Comparison of ENCODE assay signal across 24 mouse cellular contexts in genomic region chr16:26608003-26608402, GRCm38 (mm10). TPM values are rescaled to one million over a fixed set of nuclear protein-coding genes. Genes with fewer than 3 reads are reported as not detected.
DNase-seq lines count a peak whose midpoint lies in the region; ATAC-seq and TF ChIP-seq lines count a peak whose summit lies in the region.
"Had no signal": no experiment of that assay in that cellular context is flagged by ENCODE, and none has a peak within 500 bp of the region (broad histone marks: within the 10 kb centered on the region; RNA-seq: fewer than 3 reads in every experiment).

No protein-coding gene starts in this region.

- no peak overlapping the region for H3K27ac ChIP-seq in heart, embryonic 11.5 days (ENCODE audit: low read depth, low read length)
- H3K27ac ChIP-seq in liver, adult 2 months (replicated peaks; ENCODE audit: insufficient read depth, low read depth, low read length): 0 out of 2 replicates have a peak overlapping the region, but pooled peaks have one; percentile 19
- H3K27ac ChIP-seq in liver, postnatal 0 days (ENCODE audit: low read depth): no peak overlapping the region
- H3K27ac ChIP-seq: embryonic facial prominence, embryonic 13.5 days; embryonic facial prominence, embryonic 15.5 days; forebrain, embryonic 13.5 days; forebrain, embryonic 15.5 days had no signal

- no peaks in the 10 kb centered on the region for H3K9me3 ChIP-seq in heart, embryonic 11.5 days (replicated peaks; ENCODE audit: control insufficient read depth, low read length)
- no peaks in the 10 kb centered on the region for H3K9me3 ChIP-seq in liver, postnatal 0 days (ENCODE audit: low read length)
- H3K9me3 ChIP-seq: embryonic facial prominence, embryonic 13.5 days; embryonic facial prominence, embryonic 15.5 days; forebrain, embryonic 13.5 days; forebrain, embryonic 15.5 days had no signal

- no peaks in the 10 kb centered on the region for H3K36me3 ChIP-seq in heart, embryonic 11.5 days (ENCODE audit: control insufficient read depth, insufficient read depth, low read length)
- H3K36me3 ChIP-seq in liver, adult 2 months (ENCODE audit: control insufficient read depth, insufficient read depth, low read length): peaks cover 5% of the 10 kb centered on the region; the same call in 1 of the 2 replicates
- H3K36me3 ChIP-seq in liver, postnatal 0 days (replicated peaks; ENCODE audit: insufficient read depth, low read length): no peaks in the 10 kb centered on the region
- H3K36me3 ChIP-seq: embryonic facial prominence, embryonic 13.5 days; embryonic facial prominence, embryonic 15.5 days; forebrain, embryonic 15.5 days had no signal

- no peak for TF ChIP-seq EP300 in liver, postnatal 0 days (IDR thresholded peaks at IDR 0.05; ENCODE audit: low read depth)

- no peaks in the 10 kb centered on the region for H3K27me3 ChIP-seq in heart, embryonic 11.5 days (ENCODE audit: control insufficient read depth, insufficient read depth, low read length)
- no peaks in the 10 kb centered on the region for H3K27me3 ChIP-seq in liver, adult 2 months (ENCODE audit: control insufficient read depth, insufficient read depth, low read length)
- H3K27me3 ChIP-seq in liver, postnatal 0 days (ENCODE audit: insufficient read depth, low read length): no peaks in the 10 kb centered on the region
- H3K27me3 ChIP-seq: embryonic facial prominence, embryonic 13.5 days; embryonic facial prominence, embryonic 15.5 days; forebrain, embryonic 13.5 days; forebrain, embryonic 15.5 days had no signal

- no peak overlapping the region for H3K4me3 ChIP-seq in heart, embryonic 11.5 days (ENCODE audit: low read depth, low read length)
- H3K4me3 ChIP-seq in liver, adult 2 months (ENCODE audit: insufficient read depth, low read depth, low read length): no peak overlapping the region
- H3K4me3 ChIP-seq in liver, postnatal 0 days (ENCODE audit: low read depth, low read length): no peak overlapping the region
- H3K4me3 ChIP-seq: embryonic facial prominence, embryonic 13.5 days; embryonic facial prominence, embryonic 15.5 days; erythroblast, embryonic 14.5 days; forebrain, embryonic 13.5 days; forebrain, embryonic 15.5 days had no signal

- no peak for TF ChIP-seq POLR2A in liver, adult 2 months (IDR thresholded peaks at IDR 0.05; ENCODE audit: extremely low read depth, insufficient read depth, low read length)

- peaks cover 34% of the 10 kb centered on the region for H3K79me2 ChIP-seq in liver, adult 2 months (ENCODE audit: control insufficient read depth, insufficient read depth, low read length)

- DNase-seq in heart, adult 8-10 months (ENCODE audit: low spot score): peak; percentile 19
- DNase-seq in liver, adult 2 months (ENCODE audit: extremely low read depth, low read depth, low spot score): peak; percentile 83
- DNase-seq in liver, postnatal 0 days: no peak
- peak; percentile 35 for DNase-seq in NIH3T3 (ENCODE audit: low read depth)
- peak; percentile 38 for DNase-seq in fibroblast of lung, adult 2 months (ENCODE audit: low read depth)
- DNase-seq in retina, postnatal 1 day: no peak
- no peak for DNase-seq in T-cell, adult 2 months (ENCODE audit: low spot score)
- DNase-seq: adrenal gland, adult 2 months; adrenal gland, postnatal 10 days; adrenal gland, postnatal 25 days; cerebellum, adult 11 months; cerebellum, adult 18-20 months; cerebellum, adult 8-10 months; cerebellum, adult 9-11 months; cerebellum, postnatal 14 days; cerebellum, postnatal 36 days; embryo, embryonic 11 days; forebrain, postnatal 0 days had no signal

- TF ChIP-seq CTCF in liver, adult 2 months (IDR thresholded peaks at IDR 0.05; ENCODE audit: low read depth, low read length): no peak
- TF ChIP-seq CTCF in liver, postnatal 0 days (IDR thresholded peaks at IDR 0.05; ENCODE audit: low read depth): no peak

- H3K9ac ChIP-seq in heart, embryonic 11.5 days (ENCODE audit: low read depth, low read length): no peak overlapping the region
- H3K9ac ChIP-seq in liver, adult 2 months (ENCODE audit: low read depth, low read length): no peak overlapping the region
- no peak overlapping the region for H3K9ac ChIP-seq in liver, postnatal 0 days (replicated peaks)
- H3K9ac ChIP-seq: embryonic facial prominence, embryonic 13.5 days; embryonic facial prominence, embryonic 15.5 days; forebrain, embryonic 13.5 days; forebrain, embryonic 15.5 days; forebrain, postnatal 0 days had no signal

- no peak for ATAC-seq in heart, embryonic 11.5 days (replicated peaks; ENCODE audit: insufficient number of reproducible peaks, low FRiP score, low TSS enrichment)
- ATAC-seq in liver, postnatal 0 days: no peak
- ATAC-seq: forebrain, embryonic 13.5 days; forebrain, embryonic 15.5 days; forebrain, postnatal 0 days had no signal

- H3K4me1 ChIP-seq in heart, embryonic 11.5 days (ENCODE audit: control insufficient read depth, insufficient read depth, low read length): no peaks in the 10 kb centered on the region
- peaks cover 5% of the 10 kb centered on the region for H3K4me1 ChIP-seq in liver, adult 2 months (ENCODE audit: control insufficient read depth, insufficient read depth, low read length)
- H3K4me1 ChIP-seq in liver, postnatal 0 days (ENCODE audit: insufficient read depth): no peaks in the 10 kb centered on the region; the same call in 1 of the 2 replicates
- H3K4me1 ChIP-seq: embryonic facial prominence, embryonic 13.5 days; embryonic facial prominence, embryonic 15.5 days; forebrain, embryonic 13.5 days; forebrain, embryonic 15.5 days had no signal

- WGBS in heart, embryonic 11.5 days (ENCODE audit: insufficient replicate concordance): 83% methylated on average over 2 of the region's 2 CpGs
- WGBS in liver, adult 2 months: 33% methylated on average over 2 of the region's 2 CpGs
- WGBS in liver, postnatal 0 days (ENCODE audit: insufficient replicate concordance): 81% methylated on average over 2 of the region's 2 CpGs

- no peak overlapping the region for H3K4me2 ChIP-seq in heart, embryonic 11.5 days
- no peak overlapping the region for H3K4me2 ChIP-seq in liver, postnatal 0 days (ENCODE audit: low read depth, low read length)
- H3K4me2 ChIP-seq: embryonic facial prominence, embryonic 13.5 days; embryonic facial prominence, embryonic 15.5 days; forebrain, embryonic 13.5 days; forebrain, embryonic 15.5 days had no signal

RNA-seq across cellular contexts. Expression of gene Il1rap, which starts 26.5 kb away (rescaled TPM):
- 1 to 10 TPM; 2.4 to 4.3 (median 3.3) TPM for total RNA-seq in heart, adult 8-10 months (2022)
- 6.9 and 7.5 TPM in 2 replicates for polyA plus RNA-seq in heart, embryonic 11.5 days (2014; fragmentation: Nextera tagmentation; extraction: Ambion mirVana)
- 135 and 160 TPM in 2 replicates for total RNA-seq in liver, adult 2 months (2014; rRNA removed)
- 47.7 and 64.6 TPM in 2 replicates for polyA plus RNA-seq in liver, adult 2 months (2012; rRNA removed)
- 25.6 and 27.4 TPM in 2 replicates for polyA plus RNA-seq in liver, postnatal 0 days (2015; fragmentation: Nextera tagmentation; extraction: Ambion mirVana)

Comparison
In these comparisons a context has a peak if more than half of its experiments do, and no peak if none do; other contexts are left out.
1. DNase-seq: peak in heart, adult 8-10 months (single experiment), liver, adult 2 months (single experiment), NIH3T3 (single experiment) and fibroblast of lung, adult 2 months (single experiment); none in liver, postnatal 0 days (single experiment), retina, postnatal 1 day (single experiment) and T-cell, adult 2 months (single experiment).